Mouse (Mus musculus) testis, adult 2 months (tissue): ENCODE results near the gene Fubp1.

ENCODE experiments used
- CTCF ChIP-seq: fragments of 200-500 bp; IDR thresholded peaks from 2 replicates; pipeline ENCODE4 v1.5.1; 2012; ENCODE audit warnings: low read depth, mild to moderate bottlenecking, inconsistent platforms, low read length, moderate library complexity; ENCODE audit not compliant: control insufficient read depth, insufficient read depth, insufficient replicate concordance
- POLR2A ChIP-seq: fragments of 200-500 bp; IDR thresholded peaks from 2 replicates; pipeline ENCODE4 v1.6.1; 2012; ENCODE audit warnings: low read depth, mild to moderate bottlenecking, inconsistent platforms, low read length, moderate library complexity; ENCODE audit not compliant: control insufficient read depth

DNA sequence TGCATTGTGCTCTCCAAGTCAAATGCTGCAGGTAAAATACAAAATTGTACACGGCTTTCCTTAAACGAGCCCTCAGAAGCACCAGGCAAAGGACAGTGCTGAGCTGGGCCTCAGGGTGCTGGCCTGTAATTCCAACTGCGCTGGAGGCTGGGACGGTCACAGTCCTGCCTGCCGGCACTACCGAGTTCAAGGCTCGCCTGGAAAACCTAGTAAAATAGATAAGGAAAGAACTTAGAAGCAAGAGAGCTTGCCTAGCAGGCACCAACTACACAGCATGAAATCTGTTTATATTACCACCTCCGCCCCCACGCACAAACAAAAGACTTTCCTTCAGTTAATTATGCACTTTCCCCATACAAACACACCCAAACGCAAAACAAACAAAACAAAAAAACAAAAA lies 54.2 kb downstream of the Fubp1 start:
- TF ChIP-seq CTCF, result no peak
- TF ChIP-seq POLR2A, result no peak
